Mouse (Mus musculus): ENCODE measurements around the gene Parp11. TPM values are rescaled to one million over a fixed set of nuclear protein-coding genes. Genes with fewer than 3 reads are reported as not detected.

Gene Parp11
- total RNA-seq, 2 experiments from 2014 or later = 32.1 to 40.1 TPM

Other genes with a start within 250 kb of the Parp11 start
- 1 to 10 TPM; 1.8 to 2.6 TPM for gene Cracr2a, start 114.5 kb downstream of the Parp11 start, total RNA-seq (2021)

All from layer of hippocampus, postnatal 36 days (tissue).